Mouse (Mus musculus): ENCODE measurements around the gene Ehf.

Gene Ehf

GRCm38 (mm10) chr2:103293751-103294150, 9.3 kb downstream of the Ehf start:
- no peak for DNase-seq (ENCODE audit: low read depth)

GRCm38 (mm10) chr2:103293214-103293613, 9.9 kb downstream of the Ehf start:
- DNase-seq (ENCODE audit: low read depth) = no peak

GRCm38 (mm10) chr2:103290705-103291269, 12.3 kb downstream of the Ehf start:
- no peak for DNase-seq (ENCODE audit: low read depth)

GRCm38 (mm10) chr2:103290167-103290566, 12.9 kb downstream of the Ehf start:
- DNase-seq (ENCODE audit: low read depth) = no peak

- no peak for DNase-seq (ENCODE audit: low read depth)
Measured at GRCm38 (mm10) chr2:103289407-103289950, 13.6 kb downstream of the Ehf start.

GRCm38 (mm10) chr2:103287716-103288115, 15.4 kb downstream of the Ehf start:
- DNase-seq (ENCODE audit: low read depth) = no peak

GRCm38 (mm10) chr2:103285561-103285960, 17.5 kb downstream of the Ehf start:
- no peak for DNase-seq (ENCODE audit: low read depth)

- no peak for DNase-seq (ENCODE audit: low read depth)
Measured at GRCm38 (mm10) chr2:103283730-103284129, 19.3 kb downstream of the Ehf start.

GRCm38 (mm10) chr2:103282184-103282750, 20.8 kb downstream of the Ehf start:
- peak; percentile 19 for DNase-seq (ENCODE audit: low read depth)

- DNase-seq (ENCODE audit: low read depth) = no peak
Measured at GRCm38 (mm10) chr2:103279927-103280326, 23.2 kb downstream of the Ehf start.

GRCm38 (mm10) chr2:103278476-103278875, 24.6 kb downstream of the Ehf start:
- DNase-seq (ENCODE audit: low read depth) = no peak

GRCm38 (mm10) chr2:103277794-103278193, 25.3 kb downstream of the Ehf start:
- DNase-seq (ENCODE audit: low read depth) = no peak

GRCm38 (mm10) chr2:103275316-103275960, 27.6 kb downstream of the Ehf start:
- no peak for DNase-seq (ENCODE audit: low read depth)

- no peak for DNase-seq (ENCODE audit: low read depth)
Measured at GRCm38 (mm10) chr2:103274803-103275202, 28.3 kb downstream of the Ehf start.

GRCm38 (mm10) chr2:103274270-103274669, 28.8 kb downstream of the Ehf start:
- DNase-seq (ENCODE audit: low read depth) = no peak

- DNase-seq (ENCODE audit: low read depth) = no peak
Measured at GRCm38 (mm10) chr2:103271481-103271880, 31.6 kb downstream of the Ehf start.

- no peak for DNase-seq (ENCODE audit: low read depth)
Measured at GRCm38 (mm10) chr2:103270556-103271160, 32.4 kb downstream of the Ehf start.

GRCm38 (mm10) chr2:103239086-103239485, 64.0 kb downstream of the Ehf start:
- no peak for DNase-seq (ENCODE audit: low read depth)

- DNase-seq (ENCODE audit: low read depth) = no peak
Measured at GRCm38 (mm10) chr2:103226781-103227180, 76.3 kb downstream of the Ehf start.

GRCm38 (mm10) chr2:103220871-103221270, 82.2 kb downstream of the Ehf start:
- DNase-seq (ENCODE audit: low read depth) = no peak

- DNase-seq (ENCODE audit: low read depth) = no peak
Measured at GRCm38 (mm10) chr2:103218323-103218722, 84.8 kb downstream of the Ehf start.

GRCm38 (mm10) chr2:103215801-103216200, 87.3 kb downstream of the Ehf start:
- DNase-seq (ENCODE audit: low read depth) = no peak

- no peak for DNase-seq (ENCODE audit: low read depth)
Measured at GRCm38 (mm10) chr2:103214861-103215260, 88.2 kb downstream of the Ehf start.
